Mouse (Mus musculus): ENCODE results near the gene Lrrc32. TPM values are rescaled to one million over a fixed set of nuclear protein-coding genes. Genes with fewer than 3 reads are reported as not detected.

Lrrc32 gene
- total RNA-seq (2021), result 10 to 100 TPM; 17.3 to 21.1 TPM
- long read RNA-seq, experiment 1, full-length matches to known transcripts, result 5 of 11 reads
- long read RNA-seq, experiment 1, partial matches to known transcripts, result 0 of 11 reads
- long read RNA-seq, experiment 1, other reads (novel, unspliced or antisense), result 6 of 11 reads
- long read RNA-seq, experiment 2, full-length matches to known transcripts, result 5 of 10 reads
- long read RNA-seq, experiment 2, partial matches to known transcripts, result 0 of 10 reads
- long read RNA-seq, experiment 2, other reads (novel, unspliced or antisense), result 5 of 10 reads

DNA sequence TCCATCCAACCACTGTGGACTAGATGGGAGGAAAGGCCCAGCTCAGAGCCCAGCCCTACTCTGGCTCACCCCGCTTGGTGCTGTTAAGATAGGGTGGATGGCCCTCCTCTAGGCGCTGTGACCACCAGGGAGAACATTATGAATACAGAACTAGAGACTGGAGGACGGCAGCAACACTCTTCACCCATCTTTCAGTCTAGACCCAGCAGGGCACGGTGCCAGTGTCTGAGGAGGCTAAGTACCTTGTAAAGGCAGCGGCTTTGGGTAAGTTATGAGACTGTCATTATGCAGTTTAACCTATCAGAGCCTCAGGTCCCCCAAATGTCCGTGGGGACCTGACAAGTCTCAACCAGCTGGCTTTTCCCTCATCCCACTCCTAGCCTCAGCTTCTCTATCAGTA lies at the start of gene Lrrc32:
Gene Lrrc32 (plus strand): TSS at position 153 of the 400 bp plus-strand sequence.
- no peak for DNase-seq

DNA sequence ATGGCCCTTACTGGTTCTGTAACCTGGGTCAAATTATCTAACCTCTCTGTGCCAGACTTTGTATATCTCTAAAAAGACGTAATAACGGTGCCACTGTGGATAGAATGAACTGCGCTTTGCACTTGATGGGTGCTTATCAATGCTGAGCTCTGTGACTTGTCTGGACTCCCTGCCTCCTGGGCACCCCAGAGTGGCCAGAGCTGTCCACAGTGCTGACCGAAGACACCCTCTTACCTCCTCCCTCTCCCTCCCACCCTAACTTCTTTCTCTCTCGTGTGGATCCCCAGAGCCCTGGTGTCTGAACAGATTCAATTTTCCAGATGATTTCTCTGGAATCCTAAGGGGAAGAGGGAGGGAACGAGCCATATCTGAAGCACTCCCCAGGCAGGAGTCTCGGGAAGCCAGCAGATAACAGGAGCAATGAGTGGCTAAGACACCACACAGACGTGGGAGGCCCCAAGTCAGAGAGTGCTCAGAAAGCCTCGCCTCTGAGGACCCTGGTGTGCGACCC lies 49.1 kb upstream of the Lrrc32 start, which contains the start of gene Gucy2d:
Gene Gucy2d (plus strand): TSS at position 461 of the 511 bp plus-strand sequence.
- peak; percentile 35 to 54 for DNase-seq

DNA sequence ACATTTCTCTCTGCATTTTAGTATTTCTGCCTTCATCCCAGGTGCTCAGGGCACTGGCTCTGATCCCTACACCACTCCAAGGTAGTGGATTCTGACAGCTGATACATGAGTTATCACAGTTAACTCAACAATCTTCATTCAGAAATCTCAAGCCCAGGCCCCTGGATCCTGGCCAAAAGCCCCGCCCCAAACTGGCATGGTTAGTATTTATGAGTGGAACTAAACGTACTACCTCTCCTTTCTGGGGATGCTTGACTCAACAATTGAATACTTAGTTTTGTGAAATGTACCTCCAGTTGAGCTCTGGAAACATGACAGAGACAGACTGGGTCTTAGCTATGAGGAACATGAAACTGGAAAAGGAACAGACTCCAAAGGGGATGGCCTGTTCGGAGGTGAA lies 42.2 kb upstream of the Lrrc32 start:
- DNase-seq, result no peak

DNA sequence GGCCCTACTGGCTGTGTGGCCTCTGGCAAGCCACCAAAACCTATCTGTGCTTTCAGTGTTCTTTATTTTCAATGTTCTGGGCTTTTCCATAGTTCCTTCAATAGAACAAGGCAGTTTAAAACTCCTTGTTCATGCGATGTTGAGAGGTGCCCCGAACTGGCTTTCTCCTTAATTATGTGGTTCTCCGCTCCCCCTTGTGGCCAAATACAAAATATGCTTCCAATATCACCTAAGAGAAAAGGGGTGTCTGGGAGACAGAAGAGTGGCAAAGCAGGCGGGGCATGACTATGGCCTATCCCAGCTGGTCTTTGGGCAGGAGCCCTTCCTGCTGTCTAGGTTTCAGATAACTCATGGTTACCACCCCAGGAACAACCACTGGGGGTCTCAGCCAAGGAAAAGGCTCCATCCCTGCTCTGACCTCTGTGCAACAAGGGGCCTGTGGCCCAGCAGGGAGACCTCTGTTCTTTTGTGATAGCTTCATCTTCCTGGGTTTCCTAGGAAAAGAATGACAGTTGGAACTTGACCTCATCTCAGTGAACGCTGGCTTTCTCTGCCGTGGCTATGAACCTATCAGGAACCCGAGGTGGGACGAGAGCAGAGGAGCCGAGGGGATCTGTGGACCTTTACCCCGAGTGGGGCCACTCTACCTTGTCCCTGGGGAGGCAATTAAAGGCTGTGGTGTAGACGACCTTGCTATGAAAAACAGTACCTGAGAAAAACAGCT lies 41.3 kb upstream of the Lrrc32 start:
- DNase-seq, result peak in 1 of 2 experiments; percentile 36

DNA sequence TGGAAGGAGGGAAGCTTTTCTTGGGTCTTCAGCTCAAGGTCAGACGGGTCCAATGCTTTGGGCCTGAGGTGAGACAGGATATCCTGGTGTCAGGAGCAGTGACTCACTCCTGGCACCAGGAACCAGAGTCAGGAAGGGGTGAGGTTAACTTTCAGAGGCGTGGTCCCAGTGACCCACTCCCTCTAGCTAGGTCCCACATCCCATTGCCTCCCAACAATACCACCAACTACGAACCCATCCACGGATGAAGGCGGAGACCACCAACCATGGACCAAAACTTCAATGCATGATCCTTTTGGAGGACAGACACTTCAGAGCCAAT lies 40.8 kb upstream of the Lrrc32 start:
- no peak for DNase-seq

DNA sequence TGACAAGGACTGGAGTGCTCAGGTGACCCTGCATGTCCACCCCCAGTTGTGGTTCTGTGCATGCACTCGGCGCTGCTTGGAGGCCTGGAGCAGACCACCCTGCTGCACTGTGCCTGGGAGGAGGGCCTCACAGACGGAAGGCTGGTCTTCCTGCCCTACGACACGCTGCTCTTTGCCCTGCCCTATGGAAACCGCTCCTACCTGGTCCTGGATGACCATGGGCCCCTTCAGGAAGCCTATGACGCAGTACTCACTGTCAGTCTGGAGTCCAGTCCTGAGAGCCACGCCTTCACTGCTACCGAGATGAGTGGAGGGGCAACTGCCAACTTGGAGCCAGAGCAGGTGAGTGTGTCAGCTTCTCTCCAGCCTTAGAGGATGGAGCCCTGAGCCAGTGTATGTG lies 39.4 kb upstream of the Lrrc32 start:
- DNase-seq, result no peak

DNA sequence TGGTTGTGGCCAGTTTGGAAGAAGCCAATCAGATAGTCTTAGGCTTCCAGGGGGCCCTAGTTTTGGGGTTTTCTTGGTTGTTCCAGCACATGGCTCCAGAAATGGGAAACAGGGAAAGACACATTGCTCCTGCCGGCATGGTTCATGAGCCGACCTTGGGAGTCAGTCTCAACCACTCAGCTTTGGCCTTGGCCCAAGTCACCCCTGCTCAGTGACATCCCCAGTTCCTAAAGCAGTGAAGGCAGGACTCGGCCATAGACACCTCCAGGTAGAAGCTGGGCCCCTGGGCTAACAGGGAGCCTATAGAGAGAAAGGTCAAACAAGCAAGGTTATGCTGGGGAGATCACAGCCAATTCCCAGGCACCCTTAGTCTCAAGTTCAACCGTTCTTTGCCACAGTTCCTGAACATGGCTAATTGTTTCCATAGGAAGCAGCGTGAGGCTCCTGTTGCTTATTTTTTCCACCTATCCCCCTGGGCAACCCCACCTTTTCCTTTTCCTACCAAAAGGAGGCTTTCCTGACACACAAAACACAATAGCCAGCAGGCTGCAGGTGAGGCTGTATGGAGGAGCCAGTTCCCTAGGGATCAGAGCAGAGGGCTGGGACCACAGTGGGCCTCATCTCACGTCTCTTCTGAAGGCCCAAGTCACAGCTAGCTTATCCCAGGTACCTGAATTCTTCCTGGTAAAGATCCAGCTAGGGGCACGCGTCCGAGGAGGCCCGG lies 34.5 kb upstream of the Lrrc32 start:
- peak; percentile 21 to 63 for DNase-seq

DNA sequence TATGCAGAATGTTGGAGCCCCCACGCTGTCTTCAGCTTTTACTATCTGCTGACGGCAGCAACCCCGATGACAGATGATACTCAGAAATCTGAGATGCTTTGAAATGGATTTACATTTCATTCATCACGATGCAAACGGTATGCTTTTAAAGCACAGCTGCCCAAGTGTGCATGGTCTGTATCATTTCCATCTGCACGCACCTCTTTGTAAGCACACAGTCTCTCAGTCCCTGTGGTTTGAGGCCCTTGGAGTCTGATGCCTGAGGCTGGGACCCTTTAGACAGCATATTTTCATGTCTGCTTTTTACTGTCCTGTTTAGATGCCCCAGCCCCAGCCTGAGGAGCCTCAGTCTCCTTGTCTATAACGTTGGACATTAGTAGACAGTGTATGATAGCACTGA lies 28.8 kb upstream of the Lrrc32 start:
- DNase-seq, result no peak

DNA sequence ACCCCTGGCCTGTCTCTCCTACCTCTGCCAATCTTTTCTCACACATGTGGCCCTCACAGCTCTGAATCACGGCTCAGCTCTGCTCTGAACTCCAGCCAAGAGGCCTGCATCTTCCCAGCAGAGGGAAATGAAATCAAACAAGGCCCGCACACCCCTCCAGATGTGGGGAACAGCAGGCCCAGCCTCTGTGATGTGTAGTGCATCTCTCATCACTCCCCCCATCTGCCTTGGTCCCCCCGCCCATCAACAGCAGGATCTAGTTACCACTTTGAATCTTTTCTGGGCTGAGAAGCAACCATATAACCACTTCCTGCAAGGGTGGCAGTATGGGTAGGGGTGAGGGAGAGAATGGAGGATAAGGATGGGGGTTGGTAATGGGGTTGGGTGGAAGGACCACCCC lies 20.0 kb upstream of the Lrrc32 start:
- DNase-seq, result peak; percentile 27 to 45

DNA sequence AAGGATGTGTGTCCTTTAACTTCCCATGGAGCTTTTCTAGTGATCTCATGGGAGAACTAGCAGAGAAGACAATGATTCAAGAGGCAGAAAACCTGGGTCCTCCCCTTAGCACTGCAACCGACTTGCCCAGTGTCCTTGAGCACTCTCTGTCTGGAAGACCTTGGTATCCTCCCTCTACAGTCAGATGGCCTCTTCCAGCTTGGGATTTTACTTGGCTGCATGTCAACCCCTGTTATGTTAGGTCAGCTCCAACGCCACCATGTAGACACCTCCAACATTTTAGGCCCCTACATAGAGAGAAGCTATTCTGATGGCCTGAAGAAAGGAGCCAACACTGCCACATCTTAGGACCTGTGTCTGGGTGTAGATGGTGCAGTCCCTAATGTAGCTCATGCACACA lies 16.6 kb upstream of the Lrrc32 start:
- DNase-seq, result peak in 1 of 2 experiments; percentile 42

DNA sequence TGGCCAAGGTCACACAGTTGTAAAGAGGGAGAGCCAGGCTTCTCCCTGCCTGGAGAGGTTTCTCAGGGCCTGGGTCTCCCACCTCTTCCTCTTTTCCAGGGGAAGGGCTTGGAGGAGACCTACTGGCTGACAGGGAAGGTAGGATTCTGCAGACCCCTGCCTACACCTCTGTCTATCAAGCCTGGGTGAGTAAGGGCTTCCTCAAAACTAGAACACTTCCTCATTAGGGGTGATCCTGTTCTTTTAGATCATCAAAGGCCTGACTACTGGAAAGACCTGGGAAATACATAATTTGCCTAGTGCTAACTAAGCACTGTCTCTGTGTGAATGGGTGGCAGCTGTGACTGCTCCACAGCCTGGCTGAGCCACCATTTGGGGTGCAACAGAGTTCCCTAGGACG lies 14.5 kb upstream of the Lrrc32 start:
- DNase-seq, result no peak

DNA sequence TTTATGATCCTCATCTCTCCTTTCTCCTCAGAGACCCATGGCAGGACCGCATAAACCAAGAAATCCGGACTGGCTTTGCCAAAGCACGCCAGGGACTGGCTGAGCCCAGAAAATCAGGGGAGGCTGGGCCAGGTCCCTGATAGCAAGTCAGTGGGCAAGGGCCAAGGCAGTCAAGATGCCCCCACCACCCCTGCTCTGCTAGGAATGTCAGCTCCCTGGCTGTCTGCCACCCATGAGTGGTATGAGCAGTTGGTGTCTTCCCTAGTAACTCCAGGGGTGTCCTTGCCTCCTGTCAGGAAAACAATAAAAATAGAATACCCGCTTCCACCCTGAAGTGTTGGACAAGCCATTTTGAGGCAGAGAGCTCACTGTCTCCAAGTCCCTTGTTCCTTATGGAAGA lies 11.9 kb upstream of the Lrrc32 start:
- no peak for DNase-seq

DNA sequence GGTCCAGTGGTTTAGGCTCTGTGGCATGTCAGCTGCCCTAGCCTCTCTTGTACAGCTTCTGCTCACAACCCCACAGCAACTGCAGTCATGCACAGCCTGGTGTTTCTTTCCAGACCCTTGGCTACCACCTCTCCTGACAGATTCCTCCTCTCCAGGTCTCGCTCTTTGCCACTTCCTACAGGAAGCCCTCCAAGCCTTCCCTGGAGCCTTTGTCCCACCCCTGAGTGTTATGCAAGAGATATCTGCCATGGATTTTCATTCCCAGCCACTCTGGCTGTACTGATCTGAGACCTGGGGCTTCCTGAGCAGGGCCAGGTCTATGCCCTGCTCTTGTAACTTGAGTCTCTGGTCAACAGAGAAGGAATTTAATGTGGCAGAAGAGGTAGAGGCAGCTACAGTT lies 8.6 kb upstream of the Lrrc32 start:
- no peak for DNase-seq

DNA sequence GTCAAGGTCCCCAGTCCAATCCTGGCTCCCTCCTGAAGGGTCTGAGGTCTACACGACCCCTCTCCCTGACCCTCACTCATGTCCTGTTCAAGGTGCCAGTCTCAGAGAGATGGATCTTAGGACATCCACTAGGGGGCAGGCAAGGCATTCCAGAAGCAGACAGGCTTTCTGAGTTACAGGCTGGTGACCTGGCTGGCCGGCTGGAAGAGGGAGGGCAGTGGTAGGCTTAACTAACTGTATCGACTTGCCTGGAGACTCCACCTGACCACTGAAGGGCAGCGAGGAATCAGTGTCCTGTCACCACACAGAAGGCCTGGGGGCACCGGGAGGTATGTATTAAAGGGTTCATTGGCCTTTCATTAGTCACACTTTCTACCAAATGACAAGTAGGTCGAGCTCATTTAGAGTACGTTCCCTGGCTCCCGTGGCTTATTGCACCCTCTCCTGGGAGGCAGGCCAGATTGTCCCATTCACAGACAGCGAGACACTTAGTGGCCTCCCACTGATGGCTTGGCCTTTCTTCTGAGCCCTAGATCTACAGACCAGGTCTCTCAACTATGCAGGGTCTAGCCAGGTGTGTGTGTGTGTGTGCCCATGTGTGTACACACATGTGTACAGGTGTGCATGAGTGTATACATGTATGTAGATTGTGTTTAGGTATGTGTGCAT lies 7.9 kb upstream of the Lrrc32 start:
- DNase-seq, result peak; percentile 85 to 91

DNA sequence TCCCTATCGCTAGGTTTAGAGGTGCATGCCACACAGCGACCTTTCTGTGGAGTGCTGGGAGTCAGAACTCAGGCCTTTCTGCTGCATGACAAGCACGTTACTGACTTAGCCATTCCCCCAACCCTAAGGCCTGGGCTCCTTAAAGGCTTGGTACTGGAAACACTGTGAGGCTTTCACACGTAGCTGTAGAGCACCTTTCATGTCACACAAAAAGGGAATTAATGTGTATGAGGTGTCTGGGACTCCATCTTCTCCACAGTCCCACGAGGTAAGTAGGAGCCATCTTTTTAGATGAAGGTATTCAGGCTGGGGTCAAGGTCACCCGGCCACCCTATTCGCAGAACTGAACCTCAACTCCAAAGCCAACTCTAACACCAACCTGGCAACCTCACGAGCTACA lies 7.2 kb upstream of the Lrrc32 start:
- DNase-seq, result no peak

DNA sequence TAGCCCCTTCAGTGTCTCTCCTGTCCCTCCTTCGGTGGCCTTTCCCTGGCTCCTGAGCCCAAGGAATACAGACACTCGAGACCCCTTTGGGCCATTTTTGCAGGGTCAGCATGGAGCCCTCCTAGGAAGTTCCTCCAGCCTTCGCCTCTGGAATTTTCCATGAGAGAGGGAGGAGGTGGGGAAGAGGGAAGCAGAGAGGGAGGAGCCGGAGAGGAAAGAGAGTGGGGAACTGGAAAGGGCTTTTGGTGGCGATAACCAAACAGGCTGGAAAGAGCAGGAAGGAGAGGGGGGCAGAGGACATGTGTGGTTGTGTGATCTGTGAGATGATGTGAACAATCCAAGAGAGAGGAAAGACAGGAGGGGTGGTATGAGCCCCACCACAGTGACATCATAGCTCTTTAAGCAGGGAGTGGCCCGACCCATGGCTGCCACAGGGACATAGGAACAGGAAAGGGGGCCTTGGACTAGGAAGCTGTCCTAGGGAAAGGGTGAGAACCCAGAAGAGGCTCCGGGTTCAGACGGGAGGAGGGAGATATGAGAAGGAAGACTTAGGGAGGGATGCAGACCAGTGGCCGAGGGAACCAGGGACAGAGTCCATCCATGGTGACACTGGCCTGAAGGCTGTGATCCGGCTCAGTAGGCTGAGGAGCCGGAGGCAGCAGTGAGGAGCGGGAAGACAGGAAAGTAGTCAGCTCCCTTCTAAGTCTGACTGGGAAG lies 6.4 kb upstream of the Lrrc32 start:
- DNase-seq, result peak in 1 of 2 experiments; percentile 34

DNA sequence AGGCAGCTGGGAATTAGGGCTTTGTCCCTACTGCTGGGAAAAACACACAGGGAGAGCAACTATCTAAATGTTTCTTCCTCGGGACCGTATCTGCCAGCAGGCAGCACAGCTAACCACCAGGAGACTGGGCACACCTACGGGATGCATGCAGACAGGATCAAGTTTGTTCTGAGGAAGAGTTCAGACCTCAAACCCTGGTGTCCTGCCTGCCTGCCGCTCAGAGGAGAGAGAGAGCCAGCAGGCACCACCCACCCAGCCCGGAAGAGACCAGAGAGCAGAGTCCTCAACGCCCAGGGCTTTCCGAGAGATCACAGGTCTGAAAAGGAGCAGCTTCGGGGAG lies 5.8 kb upstream of the Lrrc32 start:
- no peak for DNase-seq

DNA sequence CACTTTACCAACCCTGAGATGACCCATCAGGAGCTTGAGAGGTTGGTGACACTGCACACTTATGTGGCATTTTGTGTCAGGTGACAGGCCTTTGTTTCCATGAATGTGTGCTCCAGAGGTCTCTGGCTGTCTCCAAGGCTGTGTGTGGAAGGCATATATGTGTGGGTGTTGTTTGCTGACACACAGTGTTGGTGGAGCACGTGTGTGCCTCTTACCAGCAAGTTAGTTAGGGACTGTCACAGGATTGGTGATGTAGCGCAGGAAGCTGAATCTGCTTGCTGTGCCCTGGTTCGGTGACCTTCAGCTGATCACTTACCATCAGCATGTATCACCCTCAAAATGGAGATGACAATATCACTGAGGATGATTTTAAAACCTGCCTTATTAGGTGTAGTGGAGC lies 4.2 kb upstream of the Lrrc32 start:
- DNase-seq, result no peak

DNA sequence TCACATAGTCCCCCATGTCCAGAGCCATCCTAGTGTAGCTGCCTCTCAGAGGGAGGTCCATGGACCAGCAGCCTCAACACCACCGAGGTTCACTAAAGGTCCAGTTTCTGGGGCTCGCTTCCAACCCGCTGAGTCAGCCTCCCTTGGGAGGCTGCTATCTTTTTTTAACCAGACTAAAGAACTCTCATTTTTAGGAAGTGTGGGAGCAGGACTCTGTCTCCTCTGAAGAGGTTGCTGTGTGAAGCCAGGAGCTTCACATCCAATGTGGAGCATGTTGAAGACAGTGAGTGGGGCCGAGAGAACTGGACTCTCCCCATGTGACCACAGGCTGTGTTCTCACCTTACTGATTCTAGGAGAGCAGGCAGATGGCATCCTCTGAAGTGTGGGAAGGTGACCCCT lies 3.6 kb upstream of the Lrrc32 start:
- DNase-seq, result no peak

DNA sequence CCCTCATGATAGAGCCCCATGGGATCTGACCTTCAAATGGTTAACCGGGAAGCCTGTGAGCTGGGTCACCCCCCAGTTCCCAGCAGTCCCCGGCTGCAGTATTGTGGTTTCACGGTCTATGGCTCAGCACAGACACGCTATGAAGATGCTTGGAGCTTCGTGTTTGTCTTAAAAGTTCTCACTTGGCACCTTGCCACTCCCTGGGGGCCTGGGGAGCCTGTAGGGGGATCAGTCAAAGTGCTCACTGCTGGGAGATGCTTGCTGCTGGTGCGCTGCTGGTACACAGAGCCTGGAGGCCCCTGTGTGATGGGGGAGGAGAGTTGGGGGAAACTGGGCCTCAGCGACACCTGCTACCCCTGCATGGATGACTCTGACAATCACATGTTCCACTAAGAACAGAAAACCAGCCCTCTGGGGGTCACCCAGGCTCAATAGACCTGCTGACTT lies 2.6 kb upstream of the Lrrc32 start:
- no peak for DNase-seq

DNA sequence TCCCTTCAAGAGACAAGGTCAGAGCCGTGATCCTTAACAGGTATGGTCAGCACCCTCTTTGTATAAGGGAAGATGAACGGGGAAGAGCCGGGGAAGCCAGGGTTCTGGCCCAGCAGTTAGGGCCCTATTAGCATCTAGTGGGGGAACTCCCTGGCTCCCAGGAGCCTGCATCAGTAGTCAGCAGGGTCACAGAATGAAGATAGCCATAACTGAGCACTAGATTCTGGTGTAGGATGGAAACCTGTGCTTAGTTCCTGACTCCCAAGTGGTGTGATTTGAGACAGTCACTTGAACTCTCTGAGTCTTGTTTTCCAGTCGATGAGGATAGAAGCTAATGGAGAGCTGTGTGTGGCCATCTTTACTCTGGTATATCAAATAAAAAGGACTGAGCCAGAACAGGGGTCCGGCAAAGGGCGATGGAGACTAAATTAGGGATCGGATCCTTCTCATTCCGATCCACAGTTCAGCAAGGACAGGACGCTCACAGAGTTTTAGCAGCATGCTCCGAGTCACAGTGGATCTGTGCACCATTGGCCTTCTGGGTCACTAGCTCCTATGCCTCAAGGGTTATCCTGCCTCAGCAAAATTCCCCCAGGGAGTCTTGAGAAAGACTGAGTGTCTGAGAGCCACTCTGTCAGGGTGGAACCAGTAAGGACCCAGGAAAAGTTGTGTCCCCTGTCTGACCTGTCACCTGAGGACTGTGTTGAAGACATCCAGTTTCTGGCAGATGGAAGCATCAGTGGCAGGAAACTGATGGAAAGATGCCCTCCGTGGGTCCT lies 1.7 kb upstream of the Lrrc32 start:
- DNase-seq, result no peak

Data from adrenal gland, postnatal 36 days (tissue).